Mouse (Mus musculus) T-helper 2 cell (primary cell): ENCODE results near the gene Ccdc148.

ENCODE experiments used
- in situ Hi-C: fragments of 300-600 bp; cut with MboI, MseI; formaldehyde crosslinking; loops from one replicate; pipeline ENCODE4 v1.15.1; 2025; ENCODE audit warnings: high pct_unique_total_duplicates

Gene Ccdc148

DNA sequence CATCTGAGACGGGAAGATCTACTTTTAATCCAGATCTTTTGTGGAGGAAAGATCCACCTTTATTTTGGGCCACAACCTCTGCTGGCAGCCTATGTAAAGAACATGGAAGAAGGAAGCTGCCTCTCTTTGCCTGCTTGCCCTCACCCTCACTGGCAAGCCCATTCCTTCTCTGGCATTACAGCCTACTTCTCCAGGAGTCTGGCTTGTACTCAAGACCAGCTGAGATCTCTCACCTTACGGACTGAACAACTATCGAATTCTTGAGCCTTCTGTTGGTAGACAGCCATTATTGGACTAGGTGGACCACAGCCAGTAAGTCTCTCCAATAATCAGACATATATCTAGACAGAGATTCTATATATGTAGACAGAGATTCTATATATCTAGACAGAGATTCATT, 208.4 kb downstream of the Ccdc148 start:
- in situ Hi-C loops, result no loop called here

DNA sequence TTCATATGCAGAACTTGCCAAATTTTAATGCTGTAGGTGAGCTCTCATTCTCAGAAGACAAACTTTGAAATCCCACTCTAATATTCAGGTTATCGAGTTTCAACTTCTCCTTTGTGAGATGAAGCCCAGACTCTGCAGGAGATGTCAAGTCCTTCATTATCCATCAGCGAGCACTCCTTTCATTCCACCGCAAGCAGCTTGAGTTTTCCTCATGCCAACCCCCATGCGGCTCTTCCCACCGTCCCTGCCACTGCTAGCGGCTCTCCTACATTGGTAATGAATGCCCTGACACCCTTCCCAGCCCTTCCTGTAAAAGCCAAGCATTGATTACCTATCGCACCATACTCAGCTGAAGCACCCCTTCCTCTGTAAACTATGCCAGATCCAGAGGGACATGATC, 211.7 kb downstream of the Ccdc148 start:
- in situ Hi-C loops, result no loop called here

DNA sequence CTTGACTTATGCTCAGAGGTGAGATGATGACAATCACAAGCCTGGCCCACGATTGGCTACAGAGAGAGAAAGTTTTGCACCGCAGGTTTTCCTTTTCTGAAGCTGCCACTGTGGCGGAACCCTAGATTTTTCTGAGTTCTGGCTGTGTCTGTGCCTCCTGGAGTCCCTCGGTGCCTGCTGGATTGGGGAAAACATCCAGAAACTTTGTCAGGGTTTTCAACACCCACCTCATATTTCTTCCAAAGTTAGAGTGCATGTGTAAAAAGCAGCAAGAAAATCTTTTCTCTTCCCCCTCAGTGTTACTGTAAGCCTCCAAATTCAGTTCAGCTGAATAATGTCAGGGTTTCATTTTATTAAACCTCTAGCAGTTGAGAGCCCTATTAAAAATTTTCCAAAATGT, 219.1 kb downstream of the Ccdc148 start:
- in situ Hi-C loops, result no loop called here

DNA sequence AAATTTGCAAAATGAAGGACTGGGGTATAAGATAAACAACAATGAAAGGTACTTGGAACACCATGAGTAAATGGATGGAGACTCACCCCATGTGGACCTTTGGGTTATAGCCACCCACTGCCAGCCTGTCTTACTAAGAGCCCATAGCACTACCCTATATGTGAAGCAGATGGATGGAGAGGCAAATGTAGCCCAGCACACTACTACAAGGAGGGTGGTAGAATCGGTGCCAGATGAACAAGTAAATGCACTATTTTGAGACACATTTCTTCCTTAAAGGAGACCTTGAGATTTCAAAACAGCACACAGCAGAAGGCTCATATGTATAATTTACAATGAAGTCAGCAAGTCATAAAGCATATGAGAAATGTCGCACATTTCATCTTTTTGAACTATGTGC, 234.9 kb downstream of the Ccdc148 start:
- in situ Hi-C loops, result no loop called here

DNA sequence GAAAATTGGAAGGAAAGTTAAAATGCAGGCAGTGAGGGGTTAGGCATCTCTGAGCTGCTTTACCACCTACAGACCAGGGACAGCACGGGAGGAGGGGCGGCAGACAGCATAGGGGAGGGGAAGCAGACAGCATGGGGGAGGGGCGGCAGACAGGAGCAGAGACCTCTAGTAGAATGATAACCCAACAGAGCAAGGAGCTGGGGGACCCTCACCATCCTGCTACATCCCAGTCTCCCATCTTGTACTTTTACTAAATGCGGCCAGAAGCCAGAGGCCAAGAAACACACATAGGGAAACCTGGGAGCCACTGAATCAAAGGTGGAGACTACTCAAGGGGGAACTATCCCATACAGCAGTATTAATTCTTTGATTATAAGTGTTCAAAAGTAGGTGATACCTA, 242.1 kb downstream of the Ccdc148 start:
- in situ Hi-C loops, result no loop called here

DNA sequence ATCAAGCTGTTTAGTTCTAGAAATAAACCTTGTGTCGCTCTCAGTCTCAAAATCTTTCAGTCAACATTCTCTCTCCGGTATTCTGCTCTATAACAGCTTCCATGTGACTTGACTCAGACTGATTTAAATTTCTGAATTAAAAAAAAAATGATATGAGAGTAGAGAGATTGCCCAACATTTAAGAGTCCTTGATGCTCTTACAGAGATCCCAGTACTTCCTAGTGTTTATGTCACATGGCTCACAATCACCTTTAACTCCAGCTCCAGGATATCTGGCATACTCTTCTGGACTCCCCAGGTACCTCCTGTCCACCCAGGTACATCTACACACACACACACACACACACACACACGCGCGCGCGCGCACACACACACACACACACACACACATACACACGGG, 248.1 kb downstream of the Ccdc148 start:
- in situ Hi-C loops, result no loop called here

DNA sequence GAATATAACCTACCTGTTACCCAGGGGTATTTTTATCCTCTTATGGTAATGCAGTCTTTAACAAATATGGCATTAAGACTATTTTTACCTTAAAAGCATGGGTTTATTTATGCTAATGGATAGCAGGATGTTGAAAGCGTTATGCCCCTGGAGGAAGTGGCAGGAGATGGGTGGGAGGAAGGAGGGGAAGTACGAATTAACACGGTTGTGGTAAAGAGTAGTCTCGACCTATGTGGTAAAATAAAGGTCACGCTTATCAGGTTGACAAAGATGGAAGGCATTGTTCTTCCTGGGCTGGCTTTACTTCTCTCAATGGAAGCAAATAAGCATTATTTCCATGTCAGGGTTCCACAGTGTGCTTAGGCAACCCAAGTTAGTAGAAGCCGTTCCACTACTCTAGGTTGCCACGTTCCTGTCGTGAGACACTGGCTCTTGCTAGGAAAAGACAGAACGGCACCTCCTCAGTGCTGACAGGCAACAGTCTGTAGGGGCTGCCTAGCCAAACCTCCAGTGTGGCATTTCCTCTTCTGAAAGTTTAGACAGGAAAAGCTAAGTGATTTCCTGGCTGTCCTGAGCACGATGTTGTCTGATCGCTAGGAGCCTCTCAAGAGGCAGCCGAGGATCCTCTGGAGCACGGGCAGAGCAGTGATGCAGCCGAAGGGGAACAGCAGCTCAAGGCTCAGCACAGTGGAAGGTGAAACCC, 253.5 kb downstream of the Ccdc148 start:
- in situ Hi-C loops, result no loop called here

DNA sequence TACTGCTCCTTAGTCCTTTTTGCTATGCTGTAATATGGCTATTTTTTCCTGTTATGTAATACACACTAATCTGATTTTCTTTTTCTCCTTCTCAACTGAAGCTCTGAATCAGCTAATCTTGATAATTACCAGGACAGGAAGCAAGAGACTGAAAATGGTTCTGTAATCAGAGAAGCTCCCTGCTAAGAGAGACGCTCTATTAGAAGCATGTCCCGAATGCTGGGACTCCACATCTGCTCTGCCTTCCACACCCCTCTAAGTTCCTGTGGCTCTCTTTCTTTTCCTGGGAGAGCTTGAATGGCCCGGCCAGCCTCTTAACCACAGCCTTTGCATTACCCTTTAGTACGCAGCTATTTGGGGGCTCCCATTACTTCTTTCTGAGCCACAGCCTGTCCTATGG, 255.4 kb downstream of the Ccdc148 start:
- in situ Hi-C loops, result no loop called here

DNA sequence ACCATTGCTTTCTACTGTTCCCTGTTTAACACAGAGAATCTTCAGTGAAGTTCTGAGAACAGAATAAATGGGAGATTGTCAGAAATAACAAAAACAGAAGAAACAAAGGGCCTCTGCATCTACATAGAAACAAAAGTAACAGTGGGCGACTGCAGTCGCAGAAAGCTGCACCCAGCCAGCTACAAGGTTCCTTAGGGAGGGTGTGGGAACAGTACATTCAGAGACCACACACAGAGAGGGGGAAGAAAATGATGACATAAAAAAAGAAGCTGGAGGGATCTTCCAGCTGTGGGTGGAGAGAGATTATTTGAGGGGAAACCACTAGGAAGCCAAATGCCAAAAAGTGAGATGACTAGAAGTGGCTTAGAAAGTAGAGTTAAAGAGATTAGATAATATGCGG, 280.6 kb downstream of the Ccdc148 start:
- in situ Hi-C loops, result no loop called here

DNA sequence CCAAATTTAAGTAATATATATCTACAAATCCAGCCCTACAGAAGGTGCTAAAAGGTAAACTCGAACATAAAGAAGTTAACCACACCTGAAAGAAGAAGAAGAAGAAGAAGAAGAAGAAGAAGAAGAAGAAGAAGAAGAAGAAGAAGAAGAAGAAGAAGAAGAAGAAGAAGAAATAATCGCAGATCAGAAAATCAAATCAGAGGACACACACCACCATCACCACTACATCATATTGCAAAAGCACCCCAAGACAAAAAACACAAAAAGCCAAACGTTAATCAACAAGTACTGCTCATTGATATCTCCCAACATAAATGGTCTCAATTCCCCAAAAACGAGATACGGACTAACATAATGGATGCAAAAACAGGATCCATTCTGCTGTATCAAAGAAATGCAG, 301.3 kb downstream of the Ccdc148 start, which contains the start of gene Gm11099:
Gm11099 (plus strand) TSS at position 301 of the 400 bp plus-strand sequence.
- in situ Hi-C loops, result no loop called here

DNA sequence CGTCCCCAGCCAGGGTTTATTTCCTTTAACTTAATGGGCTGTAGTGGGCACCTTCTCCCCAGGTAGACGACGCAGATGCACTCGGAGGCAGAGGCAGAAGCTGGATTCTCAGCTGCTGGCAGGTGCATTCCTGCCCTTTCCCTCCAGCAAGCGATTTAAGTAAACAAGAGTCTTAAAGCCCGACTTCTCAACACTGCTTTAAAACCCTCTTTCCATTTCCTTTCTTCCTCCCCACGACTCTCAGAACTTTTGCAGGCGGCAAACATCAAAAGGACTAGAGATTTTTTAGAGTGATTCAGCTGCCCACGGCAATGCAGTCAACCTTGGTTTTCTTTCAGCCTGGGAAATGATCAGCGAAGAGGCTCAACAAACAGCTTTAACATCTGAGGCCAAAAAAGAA, 316.0 kb downstream of the Ccdc148 start:
- in situ Hi-C loops, result no loop called here

DNA sequence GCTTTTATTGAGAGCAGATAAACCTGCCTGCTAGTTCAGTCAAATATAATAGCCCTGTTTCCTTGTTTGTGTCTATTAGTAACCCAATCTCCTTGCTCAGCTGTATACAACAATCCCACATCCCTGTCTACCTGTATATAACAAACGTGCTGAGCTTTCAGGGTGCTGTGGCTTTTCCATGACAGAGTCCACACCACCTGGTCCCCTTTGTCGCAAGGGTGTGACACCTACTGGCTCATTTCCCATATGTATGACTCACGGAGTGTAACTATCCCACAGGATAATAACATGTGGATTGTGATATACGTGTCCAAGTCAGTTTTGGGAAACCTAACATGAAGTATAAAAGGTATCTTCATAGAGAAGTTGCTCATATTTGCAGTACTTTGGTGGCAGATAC, 318.0 kb downstream of the Ccdc148 start:
- in situ Hi-C loops, result no loop called here

DNA sequence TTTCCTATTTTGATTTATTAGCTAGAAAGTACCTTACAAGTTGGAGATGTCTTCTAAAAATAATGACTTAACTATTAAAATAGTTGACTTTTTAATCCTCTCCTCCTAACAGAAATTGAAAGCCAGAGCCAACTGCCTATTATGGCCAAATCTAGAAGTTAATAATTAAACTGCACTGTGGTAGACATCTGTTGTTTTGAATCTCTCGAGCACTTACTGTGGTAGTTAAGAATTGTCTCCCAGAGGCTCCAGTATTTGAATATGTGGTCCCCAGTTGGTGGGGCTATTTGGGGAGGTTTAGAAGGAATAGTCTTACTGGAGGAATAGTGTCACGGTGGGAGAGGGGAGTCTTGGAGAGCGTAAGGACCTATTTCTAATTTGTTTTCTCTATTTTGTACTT, 319.5 kb downstream of the Ccdc148 start:
- in situ Hi-C loops, result no loop called here

DNA sequence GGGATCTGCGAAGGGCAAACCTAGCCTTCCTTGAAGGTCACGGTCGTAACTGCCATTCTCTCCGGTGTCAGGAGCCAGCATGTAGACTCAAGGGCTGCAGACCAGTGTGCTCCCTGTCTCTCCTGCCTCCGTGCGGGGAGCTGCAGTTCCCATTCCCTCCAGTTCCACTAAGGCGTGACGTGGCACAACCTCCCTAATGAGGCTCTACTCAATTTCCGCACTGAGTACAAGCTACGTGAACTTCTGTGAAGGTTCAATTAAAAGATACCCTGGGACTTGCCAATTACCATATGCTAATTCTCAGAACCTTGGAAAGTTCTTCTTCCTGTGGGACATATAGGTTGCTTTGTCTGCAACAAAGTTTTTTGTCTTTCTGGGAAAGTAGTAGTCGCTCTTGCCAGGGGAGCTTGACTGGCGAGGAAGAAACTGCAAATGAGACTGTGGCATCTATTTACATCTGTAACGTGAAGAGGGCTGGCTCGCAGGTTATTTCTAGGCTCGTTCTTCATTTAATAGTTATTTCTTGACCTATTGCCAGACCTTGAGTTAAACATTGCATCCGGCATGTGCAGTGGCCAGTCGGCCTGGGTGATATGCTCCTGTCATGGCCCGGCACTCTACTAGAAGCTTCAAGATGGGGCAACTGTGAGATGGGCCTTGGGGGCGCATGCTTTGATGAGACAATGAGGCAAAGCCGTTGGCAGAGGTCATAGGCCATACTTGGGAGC, 328.1 kb downstream of the Ccdc148 start:
- in situ Hi-C loops, result no loop called here

DNA sequence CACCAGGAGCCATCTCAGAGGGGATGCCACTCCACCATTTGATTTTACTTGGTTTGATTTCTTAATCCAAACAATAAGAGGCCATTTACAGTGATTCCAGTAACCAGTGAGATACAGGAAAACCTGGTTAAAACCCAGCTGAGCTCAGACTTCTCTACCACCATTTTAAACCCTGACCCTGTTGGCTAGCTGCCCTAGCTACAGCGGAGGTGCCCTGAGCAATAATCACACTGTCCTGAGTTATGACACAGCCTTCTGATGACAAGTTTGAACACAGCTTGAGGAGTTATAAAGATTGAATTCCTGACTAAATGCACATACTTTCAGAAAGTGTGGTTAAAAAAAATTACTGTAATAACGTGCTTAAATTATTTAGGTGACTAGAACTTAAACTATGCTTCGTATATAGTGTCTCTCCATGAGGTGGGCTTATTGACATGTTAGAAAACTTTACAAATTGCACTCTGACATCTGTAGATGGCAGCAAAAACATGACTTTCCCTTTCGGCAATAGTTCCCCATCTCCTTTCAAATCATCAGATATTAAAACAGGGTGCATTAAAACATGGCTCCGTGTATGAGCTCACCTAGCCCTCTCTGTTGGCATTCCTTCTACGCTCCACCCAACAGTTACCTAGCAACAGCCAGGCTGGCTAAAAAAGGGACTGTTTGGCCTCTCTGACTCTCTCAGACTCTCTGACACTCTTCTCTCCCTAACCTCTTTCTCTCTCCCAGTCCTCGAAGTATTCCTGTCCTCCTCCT, 330.3 kb downstream of the Ccdc148 start:
- in situ Hi-C loops, result no loop called here

DNA sequence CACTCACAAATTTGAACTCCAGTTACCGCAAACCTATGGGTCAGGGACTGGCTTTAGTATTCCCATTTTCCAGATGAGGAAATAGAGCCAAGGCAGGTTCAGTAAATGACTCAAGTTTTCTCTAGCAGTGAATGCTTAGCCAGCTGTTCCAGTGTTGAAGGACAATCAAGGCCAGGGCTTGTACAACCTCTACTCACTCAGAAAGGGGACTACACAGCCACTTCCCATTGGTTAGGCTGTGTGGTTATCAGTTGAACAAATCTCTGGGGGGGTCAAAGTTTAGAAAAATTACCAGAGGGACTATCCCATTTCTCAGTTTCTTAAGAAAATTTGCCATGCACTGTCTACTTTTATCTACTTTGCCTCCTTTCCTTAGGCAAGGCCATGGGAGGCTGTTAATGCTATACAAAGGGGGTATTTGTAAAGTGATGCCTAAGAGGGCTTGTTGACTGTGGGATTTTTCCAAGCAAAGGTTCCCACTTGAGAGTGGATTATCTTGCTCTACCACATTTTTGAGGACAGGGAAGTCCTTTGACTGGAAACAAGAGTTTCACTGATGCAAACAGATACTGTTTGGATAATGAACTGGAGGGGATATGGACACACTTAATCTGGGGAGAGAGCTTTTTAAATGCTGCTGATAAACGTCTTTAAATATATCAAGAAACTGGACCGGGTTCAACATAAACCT, 331.4 kb downstream of the Ccdc148 start:
- in situ Hi-C loops, result no loop called here

DNA sequence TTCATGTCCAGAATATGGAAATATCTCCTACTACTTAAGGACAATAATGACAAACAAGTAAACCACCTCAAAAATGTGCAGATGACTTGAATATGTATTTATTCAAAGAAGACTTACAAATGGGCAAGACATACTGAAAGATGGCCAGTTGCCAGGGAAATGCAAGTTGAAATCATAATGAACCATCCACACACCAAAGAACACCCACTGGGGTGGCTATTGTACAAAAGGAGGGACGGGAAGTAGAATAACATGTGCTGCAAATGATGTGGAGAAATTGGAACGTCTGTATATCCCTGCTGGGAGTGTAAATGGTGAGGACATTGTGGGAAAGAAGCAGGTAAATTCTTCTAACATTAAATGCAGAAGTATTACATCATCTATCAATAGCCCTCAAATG, 347.5 kb downstream of the Ccdc148 start:
- in situ Hi-C loops, result no loop called here

DNA sequence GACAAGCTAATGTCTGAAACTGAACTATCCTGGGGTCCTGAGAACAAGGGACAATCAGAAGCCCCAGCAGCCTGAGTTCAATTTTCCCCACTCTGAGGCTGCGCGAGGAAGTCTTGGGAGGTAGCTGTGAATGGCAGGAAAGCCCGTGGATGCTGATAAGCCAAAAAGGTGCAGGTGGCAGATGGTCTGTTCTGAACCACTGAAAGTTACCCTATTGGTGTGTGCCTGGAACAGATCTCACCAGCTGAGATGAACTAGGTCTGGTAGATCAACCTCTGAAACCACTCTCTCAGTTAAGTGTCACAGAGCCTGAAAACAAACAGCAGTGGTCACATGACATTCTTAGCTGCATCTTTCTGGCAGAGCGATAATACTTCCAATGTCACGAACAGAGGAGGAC, 360.9 kb downstream of the Ccdc148 start:
- in situ Hi-C loops, result no loop called here

DNA sequence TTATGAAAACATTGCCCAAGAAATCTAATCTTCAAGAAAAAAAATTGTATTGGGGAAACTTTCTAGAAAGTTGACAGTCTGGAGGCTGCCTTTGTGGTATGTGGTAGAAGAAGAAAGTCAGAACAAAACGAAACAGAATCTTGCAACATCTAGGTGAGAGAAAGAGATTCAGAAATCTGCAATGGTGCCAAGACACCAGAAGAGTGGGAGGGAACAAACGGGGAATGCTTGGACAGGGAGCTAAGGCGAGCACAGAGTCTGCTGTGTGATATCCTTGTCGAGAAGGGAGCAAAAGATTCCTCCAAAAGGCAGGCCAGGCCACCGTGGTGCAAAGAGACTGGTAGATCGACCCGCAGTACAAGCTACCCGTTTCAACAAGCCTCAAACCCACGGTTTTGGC, 361.4 kb downstream of the Ccdc148 start:
- in situ Hi-C loops, result no loop called here

DNA sequence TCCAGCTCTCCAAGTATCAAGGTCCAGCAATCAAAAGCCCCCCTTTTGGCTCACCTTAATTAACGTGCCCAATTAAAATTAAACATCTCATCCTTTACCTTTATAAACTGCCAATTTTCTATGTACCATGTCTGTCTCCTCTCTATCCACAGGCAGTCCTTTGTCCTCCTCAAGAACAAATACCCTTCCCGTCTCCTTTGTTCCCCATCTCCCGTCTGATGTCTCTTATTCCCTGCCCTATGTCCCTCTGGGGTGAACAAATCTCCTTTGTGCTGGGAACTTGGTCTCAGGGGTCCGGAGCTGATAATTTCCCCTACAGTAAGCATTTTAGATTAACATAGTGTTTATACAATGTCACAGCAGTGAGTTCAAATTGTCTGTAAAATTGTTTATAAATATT, 363.0 kb downstream of the Ccdc148 start:
- in situ Hi-C loops, result no loop called here

DNA sequence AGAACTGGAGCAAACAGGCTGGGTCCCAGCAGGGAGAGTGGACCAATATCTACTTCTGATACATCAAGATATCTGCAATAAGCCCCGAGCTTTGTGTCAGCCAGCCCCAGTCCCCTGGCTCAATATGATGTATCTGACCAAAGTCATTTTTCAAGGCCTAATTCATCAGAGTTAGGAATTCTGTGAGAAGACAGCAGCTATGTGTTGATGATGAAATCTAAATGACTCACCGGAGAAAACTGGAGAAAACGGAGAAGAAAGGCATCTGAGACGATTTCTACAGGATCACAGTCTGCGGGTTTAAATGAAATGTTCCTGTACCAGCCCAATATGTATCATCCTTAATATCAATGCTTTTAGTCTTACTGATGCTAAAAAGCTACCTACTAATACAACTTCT, 365.1 kb downstream of the Ccdc148 start:
- in situ Hi-C loops, result no loop called here

DNA sequence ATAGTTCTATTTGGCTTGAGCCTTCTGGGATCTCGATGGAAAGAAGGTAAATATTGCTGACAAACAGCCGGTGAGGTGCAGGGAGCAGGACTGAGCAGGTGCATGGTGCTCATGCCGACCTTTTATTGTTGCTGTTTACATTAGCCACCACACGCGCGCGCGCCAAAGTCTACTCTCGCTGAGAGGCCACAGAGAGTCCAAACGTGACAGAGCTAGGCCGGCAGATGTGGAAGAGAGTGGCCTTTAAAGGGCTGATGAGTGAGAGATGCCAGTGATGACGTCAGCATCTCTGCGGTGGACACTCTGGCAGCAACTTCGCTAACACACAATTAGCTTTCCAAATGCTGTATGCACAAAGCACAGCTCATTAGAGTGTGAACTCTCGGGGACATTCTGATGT, 366.0 kb downstream of the Ccdc148 start:
- in situ Hi-C loops, result no loop called here
